9 mouse cellular contexts compared by ENCODE assay signal in the genomic region with DNA sequence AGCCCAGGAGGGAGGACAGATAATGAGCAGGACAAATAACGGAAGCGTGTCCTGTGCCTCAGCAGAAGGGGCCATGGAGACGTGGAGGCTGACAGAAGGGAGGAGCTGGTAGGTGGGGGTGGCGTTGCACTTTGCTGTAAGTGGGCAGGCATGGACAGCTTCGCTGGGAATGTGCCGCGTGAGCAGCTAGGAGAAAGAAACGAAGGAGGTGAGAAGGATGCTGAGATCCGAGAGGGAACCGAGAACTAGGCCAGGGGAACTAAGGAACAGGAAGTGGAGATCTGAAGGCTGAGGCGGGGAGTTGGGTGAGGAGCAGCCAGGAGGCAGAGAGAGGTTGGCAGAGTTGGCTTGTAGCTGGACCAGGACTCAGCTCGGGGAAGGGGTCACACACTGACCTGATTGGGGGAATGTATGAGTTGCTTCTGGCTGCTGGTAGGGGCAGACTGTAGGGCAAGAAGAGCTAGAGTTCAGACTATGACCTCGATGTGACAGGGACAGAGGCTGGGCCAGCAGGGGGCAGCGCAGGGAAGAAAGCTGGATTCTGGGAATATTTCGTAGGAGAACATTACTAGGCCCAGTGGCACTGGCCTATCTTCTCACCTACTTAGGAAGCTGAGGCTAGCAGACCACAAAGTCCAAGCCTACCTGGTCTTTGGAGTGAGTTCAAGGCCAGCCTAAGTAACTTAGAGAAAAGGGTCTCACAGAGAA. TPM values are rescaled to one million over a fixed set of nuclear protein-coding genes. Genes with fewer than 3 reads are reported as not detected.
A peak's percentile ranks its signal among the peaks of the same experiment; 100 is the strongest.
DNase-seq lines count a peak whose midpoint lies in the region; ATAC-seq and TF ChIP-seq lines count a peak whose summit lies in the region.
"Had no signal": no experiment of that assay in that cellular context is flagged by ENCODE, and none has a peak within 500 bp of the region (broad histone marks: within the 10 kb centered on the region; RNA-seq: fewer than 3 reads in every experiment).

No protein-coding gene starts in this region.

- H3K4me3 ChIP-seq in kidney, adult 2 months (ENCODE audit: insufficient read depth, low read depth, low read length): no peak overlapping the region
- no peak overlapping the region for H3K4me3 ChIP-seq in kidney, embryonic 14.5 days (ENCODE audit: low read length)
- no peak overlapping the region for H3K4me3 ChIP-seq in left cerebral cortex, adult 2 months
- no peak overlapping the region for H3K4me3 ChIP-seq in midbrain, embryonic 15.5 days

- no peaks in the 10 kb centered on the region for H3K9me3 ChIP-seq in kidney, embryonic 14.5 days (ENCODE audit: control insufficient read depth, low read length)
- H3K9me3 ChIP-seq in midbrain, embryonic 15.5 days: no peaks in the 10 kb centered on the region

- H3K27me3 ChIP-seq in kidney, adult 2 months (replicated peaks; ENCODE audit: control insufficient read depth, insufficient read depth, low read length): no peaks in the 10 kb centered on the region
- H3K27me3 ChIP-seq in kidney, embryonic 14.5 days (ENCODE audit: control insufficient read depth, insufficient read depth, low read length): no peaks in the 10 kb centered on the region
- no peaks in the 10 kb centered on the region for H3K27me3 ChIP-seq in midbrain, embryonic 15.5 days (replicated peaks)

- H3K9ac ChIP-seq in kidney, embryonic 14.5 days (ENCODE audit: low read depth, low read length): no peak overlapping the region
- H3K9ac ChIP-seq in midbrain, embryonic 15.5 days: no peak overlapping the region

- H3K4me1 ChIP-seq in kidney, adult 2 months (ENCODE audit: control insufficient read depth, insufficient read depth, low read length): peaks cover 22% of the 10 kb centered on the region
- no peaks in the 10 kb centered on the region for H3K4me1 ChIP-seq in kidney, embryonic 14.5 days (ENCODE audit: control insufficient read depth, insufficient read depth, low read length)
- no peaks in the 10 kb centered on the region for H3K4me1 ChIP-seq in midbrain, embryonic 15.5 days

- no peak for TF ChIP-seq POLR2A in kidney, adult 2 months (IDR thresholded peaks at IDR 0.05; ENCODE audit: low read depth, low read length)

- WGBS in kidney, adult 2 months: 40% methylated on average over 15 of the region's 15 CpGs
- WGBS in kidney, embryonic 14.5 days: 49% methylated on average over 15 of the region's 15 CpGs
- WGBS in midbrain, embryonic 15.5 days: 70% methylated on average over 15 of the region's 15 CpGs

- TF ChIP-seq CTCF in kidney, adult 2 months (conservative IDR thresholded peaks at IDR 0.05; ENCODE audit: insufficient read depth, insufficient read length, low read depth, low read length): peak; percentile 71
- peak; percentile 67 for TF ChIP-seq CTCF in left cerebral cortex, adult 2 months (IDR thresholded peaks at IDR 0.05)

- no peak overlapping the region for H3K4me2 ChIP-seq in kidney, embryonic 14.5 days (replicated peaks; ENCODE audit: low read depth, low read length)
- no peak overlapping the region for H3K4me2 ChIP-seq in midbrain, embryonic 15.5 days

- H3K27ac ChIP-seq in kidney, adult 2 months (ENCODE audit: insufficient read depth, low read depth, low read length): no peak overlapping the region
- no peak overlapping the region for H3K27ac ChIP-seq in kidney, embryonic 14.5 days (ENCODE audit: low read depth, low read length)
- peak overlapping the region; percentile 47 for H3K27ac ChIP-seq in left cerebral cortex, adult 2 months
- no peak overlapping the region for H3K27ac ChIP-seq in midbrain, embryonic 15.5 days

- ATAC-seq in kidney, embryonic 14.5 days (ENCODE audit: low FRiP score, low TSS enrichment): no peak
- no peak for ATAC-seq in midbrain, embryonic 15.5 days (replicated peaks)

- H3K36me3 ChIP-seq in kidney, adult 2 months (ENCODE audit: control insufficient read depth, insufficient read depth, low read length): no peaks in the 10 kb centered on the region; the same call in 1 of the 2 replicates
- no peaks in the 10 kb centered on the region for H3K36me3 ChIP-seq in kidney, embryonic 14.5 days (ENCODE audit: control insufficient read depth, insufficient read depth, low read length)
- no peaks in the 10 kb centered on the region for H3K36me3 ChIP-seq in midbrain, embryonic 15.5 days (replicated peaks)

- peak; percentile 74 for DNase-seq in kidney, adult 2 months
- peak; percentile 26 to 38 for DNase-seq in B cell, adult 2 months
- peak; percentile 86 for DNase-seq in adrenal gland, postnatal 14 days
- peak; percentile 48 for DNase-seq in gastrocnemius, postnatal 25 days
- DNase-seq in left cerebral cortex, adult 2 months (ENCODE audit: extremely low spot score in 1 of 2, low spot score in 2 of 2): peak; percentile 60 to 68
- peak; percentile 48 for DNase-seq in retina, postnatal 1 day

- intact Hi-C loops in left cerebral cortex, adult 2 months (cut with DNase I): loop anchor here (2.0 kb wide), 2 partner anchors 20 to 72 kb away; no protein-coding TSS in a partner anchor

RNA-seq across cellular contexts. Expression of gene Hpn, which starts 9.9 kb away (rescaled TPM):
- polyA plus RNA-seq in kidney, adult 2 months (2012; rRNA removed): 626 and 739 TPM in 2 replicates
- polyA plus RNA-seq in kidney, embryonic 14.5 days (2014; fragmentation: Nextera tagmentation; extraction: Ambion mirVana): 26.4 and 27.5 TPM in 2 replicates
- 3.8 and 41.6 TPM in 2 replicates for total RNA-seq in adrenal gland, postnatal 14 days (2021)
- total RNA-seq in gastrocnemius, postnatal 25 days (2021): 10 to 100 TPM; 15.5 to 17.3 TPM
- 1 to 10 TPM; 2.5 to 8.3 TPM for total RNA-seq in left cerebral cortex, adult 2 months (2021)
- 0.47 and 0.80 TPM in 2 replicates for polyA plus RNA-seq in midbrain, embryonic 15.5 days (2015; fragmentation: Nextera tagmentation; extraction: Ambion mirVana)

RNA-seq across cellular contexts. Expression of gene Scn1b, which starts 21.6 kb away (rescaled TPM):
- 25.1 and 27.9 TPM in 2 replicates for polyA plus RNA-seq in kidney, adult 2 months (2012; rRNA removed)
- 1.0 and 1.6 TPM in 2 replicates for polyA plus RNA-seq in kidney, embryonic 14.5 days (2014; fragmentation: Nextera tagmentation; extraction: Ambion mirVana)
- total RNA-seq in adrenal gland, postnatal 14 days (2021): 8.6 and 11.8 TPM in 2 replicates
- total RNA-seq in gastrocnemius, postnatal 25 days (2021): 100 to 1,000 TPM; 787 to 821 TPM
- 100 to 1,000 TPM; 737 to 759 TPM for total RNA-seq in left cerebral cortex, adult 2 months (2021)
- polyA plus RNA-seq in midbrain, embryonic 15.5 days (2015; fragmentation: Nextera tagmentation; extraction: Ambion mirVana): 9.2 and 9.9 TPM in 2 replicates

RNA-seq across cellular contexts. Expression of gene Fxyd3, which starts 28.7 kb away (rescaled TPM):
- 4.8 and 5.1 TPM in 2 replicates for polyA plus RNA-seq in kidney, adult 2 months (2012; rRNA removed)
- 13.4 and 18.2 TPM in 2 replicates for polyA plus RNA-seq in kidney, embryonic 14.5 days (2014; fragmentation: Nextera tagmentation; extraction: Ambion mirVana)
- 2.9 and 5.6 TPM in 2 replicates for total RNA-seq in adrenal gland, postnatal 14 days (2021)
- total RNA-seq in gastrocnemius, postnatal 25 days (2021): 1 to 10 TPM; 1.7 to 3.2 TPM
- not detected for total RNA-seq in left cerebral cortex, adult 2 months (2021)
- not detected in 2 replicates for polyA plus RNA-seq in midbrain, embryonic 15.5 days (2015; fragmentation: Nextera tagmentation; extraction: Ambion mirVana)
- total RNA-seq: left cerebral cortex, postnatal 10 days had no signal

RNA-seq across cellular contexts. Expression of gene Lgi4, which starts 46.1 kb away (rescaled TPM):
- 0.99 and 2.2 TPM in 2 replicates for polyA plus RNA-seq in kidney, adult 2 months (2012; rRNA removed)
- 0.47 TPM in 1 of 2 replicates, not detected in the other for polyA plus RNA-seq in kidney, embryonic 14.5 days (2014; fragmentation: Nextera tagmentation; extraction: Ambion mirVana)
- 5.6 TPM in 2 replicates for total RNA-seq in adrenal gland, postnatal 14 days (2021)
- 1 to 10 TPM; 4.1 to 5.4 TPM for total RNA-seq in gastrocnemius, postnatal 25 days (2021)
- total RNA-seq in left cerebral cortex, adult 2 months (2021): 10 to 100 TPM; 28.9 to 34.1 TPM
- polyA plus RNA-seq in midbrain, embryonic 15.5 days (2015; fragmentation: Nextera tagmentation; extraction: Ambion mirVana): 0.19 and 0.22 TPM in 2 replicates

RNA-seq across cellular contexts. Expression of gene Fxyd1, which starts 48.2 kb away (rescaled TPM):
- polyA plus RNA-seq in kidney, adult 2 months (2012; rRNA removed): 107 and 119 TPM in 2 replicates
- polyA plus RNA-seq in kidney, embryonic 14.5 days (2014; fragmentation: Nextera tagmentation; extraction: Ambion mirVana): 29.8 and 46.3 TPM in 2 replicates
- total RNA-seq in adrenal gland, postnatal 14 days (2021): 340 and 374 TPM in 2 replicates
- total RNA-seq in gastrocnemius, postnatal 25 days (2021): 1,000 to 10,000 TPM; 1,050 to 1,262 TPM
- 10 to 100 TPM; 72.8 to 79.1 TPM for total RNA-seq in left cerebral cortex, adult 2 months (2021)
- 13.2 and 15.5 TPM in 2 replicates for polyA plus RNA-seq in midbrain, embryonic 15.5 days (2015; fragmentation: Nextera tagmentation; extraction: Ambion mirVana)

Comparison
In these comparisons a context has a peak if more than half of its experiments do, and no peak if none do; other contexts are left out.
1. DNase-seq: peak in every context shown above with its lines; median percentile 86 in adrenal gland, postnatal 14 days; 74 in kidney, adult 2 months; 64 in left cerebral cortex, adult 2 months; 48 in gastrocnemius, postnatal 25 days; 48 in retina, postnatal 1 day; 32 in B cell, adult 2 months.
2. RNA of gene Scn1b, which starts 21.6 kb away (total RNA-seq): 787 to 821 TPM in gastrocnemius, postnatal 25 days and 737 to 759 TPM in left cerebral cortex, adult 2 months; 8.6 to 11.8 TPM in adrenal gland, postnatal 14 days; every median in the first group is over 10 times any median in the second.